In the genomic region with DNA sequence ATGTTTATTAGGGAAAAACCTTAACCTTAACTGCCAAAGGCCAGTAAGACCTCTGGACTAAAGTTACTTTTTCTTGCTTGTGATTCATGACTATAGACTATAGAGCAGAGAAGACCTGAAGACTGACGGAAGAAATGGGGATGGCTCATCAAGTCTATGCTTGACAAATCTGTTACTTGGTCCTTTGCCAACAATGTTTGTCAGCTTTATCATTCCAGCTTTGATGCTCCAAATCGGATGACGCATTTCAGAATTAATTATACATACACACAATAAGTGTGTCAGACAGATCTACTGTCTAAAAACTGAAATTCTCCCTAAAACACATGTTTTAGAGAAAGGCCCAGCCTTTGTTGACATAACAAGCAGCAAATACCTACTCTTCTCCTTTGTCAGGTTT, we compare ENCODE assay signal across 19 mouse cellular contexts.
DNase-seq lines count a peak whose midpoint lies in the region; ATAC-seq and TF ChIP-seq lines count a peak whose summit lies in the region.
"Had no signal": no experiment of that assay in that cellular context is flagged by ENCODE, and none has a peak within 500 bp of the region (broad histone marks: within the 10 kb centered on the region; RNA-seq: fewer than 3 reads in every experiment).

No protein-coding gene starts in this region.

- H3K27me3 ChIP-seq in forebrain, embryonic 14.5 days (replicated peaks; ENCODE audit: control insufficient read depth, insufficient read depth, low read length) = no peaks in the 10 kb centered on the region
- no peaks in the 10 kb centered on the region for H3K27me3 ChIP-seq in forebrain, embryonic 13.5 days
- H3K27me3 ChIP-seq in limb, embryonic 14.5 days (ENCODE audit: control insufficient read depth, insufficient read depth, low read length) = no peaks in the 10 kb centered on the region
- H3K27me3 ChIP-seq in limb, embryonic 10.5 days (ENCODE audit: low read depth, poor library complexity, severe bottlenecking) = no peaks in the 10 kb centered on the region
- H3K27me3 ChIP-seq: embryonic facial prominence, embryonic 13.5 days; Patski had no signal

- TF ChIP-seq POLR2A in limb, embryonic 14.5 days (IDR thresholded peaks at IDR 0.05; ENCODE audit: borderline replicate concordance, extremely low read depth, insufficient read depth, insufficient read length) = no peak

- H3K36me3 ChIP-seq in forebrain, embryonic 14.5 days (ENCODE audit: control insufficient read depth, insufficient read depth, low read length) = peaks cover 35% of the 10 kb centered on the region
- peaks cover 47% of the 10 kb centered on the region for H3K36me3 ChIP-seq in forebrain, embryonic 13.5 days (ENCODE audit: poor library complexity, severe bottlenecking)
- H3K36me3 ChIP-seq in limb, embryonic 14.5 days (ENCODE audit: control insufficient read depth, insufficient read depth, low read length) = peaks cover 43% of the 10 kb centered on the region
- H3K36me3 ChIP-seq in limb, embryonic 10.5 days = peaks cover 64% of the 10 kb centered on the region

- H3K4me1 ChIP-seq in forebrain, embryonic 14.5 days (ENCODE audit: control insufficient read depth, insufficient read depth, low read length) = no peaks in the 10 kb centered on the region
- H3K4me1 ChIP-seq in forebrain, embryonic 13.5 days = no peaks in the 10 kb centered on the region
- no peaks in the 10 kb centered on the region for H3K4me1 ChIP-seq in limb, embryonic 14.5 days (ENCODE audit: control insufficient read depth, insufficient read depth, low read length)
- H3K4me1 ChIP-seq in limb, embryonic 10.5 days = no peaks in the 10 kb centered on the region
- H3K4me1 ChIP-seq: embryonic facial prominence, embryonic 13.5 days had no signal

- WGBS in forebrain, embryonic 14.5 days = 79% methylated on average over 3 of the region's 3 CpGs
- WGBS in forebrain, embryonic 13.5 days = 85% methylated on average over 3 of the region's 3 CpGs
- 92% methylated on average over 3 of the region's 3 CpGs for WGBS in limb, embryonic 14.5 days
- 95% methylated on average over 3 of the region's 3 CpGs for WGBS in limb, embryonic 10.5 days

- no peaks in the 10 kb centered on the region for H3K9me3 ChIP-seq in forebrain, embryonic 14.5 days (replicated peaks; ENCODE audit: control insufficient read depth, low read length)
- no peaks in the 10 kb centered on the region for H3K9me3 ChIP-seq in forebrain, embryonic 13.5 days (replicated peaks)
- H3K9me3 ChIP-seq in limb, embryonic 14.5 days (ENCODE audit: control insufficient read depth, low read length) = no peaks in the 10 kb centered on the region
- no peaks in the 10 kb centered on the region for H3K9me3 ChIP-seq in limb, embryonic 10.5 days (replicated peaks)
- H3K9me3 ChIP-seq: embryonic facial prominence, embryonic 13.5 days had no signal

- H3K4me3 ChIP-seq in forebrain, embryonic 14.5 days (ENCODE audit: low read depth, low read length) = no peak overlapping the region
- H3K4me3 ChIP-seq in forebrain, embryonic 13.5 days = no peak overlapping the region
- H3K4me3 ChIP-seq in limb, embryonic 14.5 days (replicated peaks; ENCODE audit: low read length) = no peak overlapping the region
- H3K4me3 ChIP-seq in limb, embryonic 10.5 days = no peak overlapping the region
- H3K4me3 ChIP-seq: embryonic facial prominence, embryonic 13.5 days had no signal

- peak; percentile 55 for DNase-seq in forebrain, embryonic 14.5 days (ENCODE audit: low spot score)
- peak; percentile 14 for DNase-seq in limb, embryonic 14.5 days (ENCODE audit: low spot score)
- no peak for DNase-seq in limb, embryonic 10.5 days (ENCODE audit: low spot score)
- DNase-seq in brain, adult 2 months (ENCODE audit: low read depth, low spot score) = peak; percentile 31
- DNase-seq in spleen, adult 18-20 months = no peak
- no peak for DNase-seq in left cerebral cortex, adult 11 months (ENCODE audit: low spot score)
- DNase-seq: adrenal gland, adult 8-10 months; adrenal gland, postnatal 14 days; adrenal gland, postnatal 36 days; cerebellum, adult 11-12 months; cerebellum, adult 2 months; cerebellum, adult 9-10 months; cerebellum, postnatal 10 days; cerebellum, postnatal 25 days; forebrain, postnatal 0 days had no signal

- H3K4me2 ChIP-seq in forebrain, embryonic 14.5 days (ENCODE audit: low read length) = no peak overlapping the region
- no peak overlapping the region for H3K4me2 ChIP-seq in forebrain, embryonic 13.5 days
- no peak overlapping the region for H3K4me2 ChIP-seq in limb, embryonic 14.5 days (replicated peaks; ENCODE audit: low read depth, low read length, severe bottlenecking)
- H3K4me2 ChIP-seq: embryonic facial prominence, embryonic 13.5 days had no signal

- no peak overlapping the region for H3K9ac ChIP-seq in forebrain, embryonic 14.5 days (ENCODE audit: low read length)
- H3K9ac ChIP-seq in forebrain, embryonic 13.5 days = no peak overlapping the region
- no peak overlapping the region for H3K9ac ChIP-seq in limb, embryonic 14.5 days (ENCODE audit: low read depth, low read length, severe bottlenecking)
- H3K9ac ChIP-seq: embryonic facial prominence, embryonic 13.5 days; forebrain, postnatal 0 days had no signal

- H3K27ac ChIP-seq in forebrain, embryonic 14.5 days (ENCODE audit: low read depth, low read length) = no peak overlapping the region
- no peak overlapping the region for H3K27ac ChIP-seq in forebrain, embryonic 13.5 days
- H3K27ac ChIP-seq in limb, embryonic 14.5 days (replicated peaks; ENCODE audit: low read depth, low read length) = no peak overlapping the region
- no peak overlapping the region for H3K27ac ChIP-seq in limb, embryonic 10.5 days
- H3K27ac ChIP-seq: embryonic facial prominence, embryonic 13.5 days had no signal

- no peak for ATAC-seq in forebrain, embryonic 14.5 days
- no peak for ATAC-seq in forebrain, embryonic 13.5 days
- no peak for ATAC-seq in limb, embryonic 14.5 days (ENCODE audit: low FRiP score, low read depth)
- ATAC-seq: activated CD4-positive, CD25-positive, alpha-beta regulatory T cell, adult 4 months; forebrain, postnatal 0 days; Patski had no signal

Comparison
In these comparisons a context has a peak if more than half of its experiments do, and no peak if none do; other contexts are left out.
1. DNase-seq: peak in forebrain, embryonic 14.5 days (single experiment), limb, embryonic 14.5 days (single experiment) and brain, adult 2 months (single experiment); none in limb, embryonic 10.5 days (single experiment), spleen, adult 18-20 months (0 of 2) and left cerebral cortex, adult 11 months (single experiment).